Mouse (Mus musculus) CH12.LX (cell line): ENCODE measurements around the gene Pigl.

Source experiments
- CTCF ChIP-seq, 2 experiments: IDR thresholded peaks in 1 of 2; conservative IDR thresholded peaks in 1 of 2; 2 replicates each; pipeline ENCODE4 v1.5.1; 2011 to 2012; ENCODE audit warnings: low read depth in 2 of 2, low read length in 2 of 2, improper control_type of control experiment in 1 of 2, inconsistent platforms in 1 of 2, mild to moderate bottlenecking in 1 of 2, moderate library complexity in 1 of 2
- EP300 ChIP-seq: IDR thresholded peaks from 2 replicates; pipeline ENCODE4 v1.6.1; 2011; ENCODE audit warnings: low read length, improper control_type of control experiment
- JUN ChIP-seq: IDR thresholded peaks from 2 replicates; pipeline ENCODE4 v1.6.1; 2011; ENCODE audit warnings: low read depth, mild to moderate bottlenecking, low read length, improper control_type of control experiment, moderate library complexity; ENCODE audit not compliant: insufficient read depth
- MAX ChIP-seq: IDR thresholded peaks from 2 replicates; pipeline ENCODE4 v1.6.1; 2011; ENCODE audit warnings: low read length, improper control_type of control experiment
- MEF2A ChIP-seq: IDR thresholded peaks from 2 replicates; pipeline ENCODE4 v1.6.1; 2014; ENCODE audit warnings: low read depth, mild to moderate bottlenecking, inconsistent platforms, low read length, improper control_type of control experiment, borderline replicate concordance
- NELFE ChIP-seq: IDR thresholded peaks from 2 replicates; pipeline ENCODE4 v1.6.1; 2011; ENCODE audit warnings: low read depth, low read length, improper control_type of control experiment
- NRF1 ChIP-seq: IDR thresholded peaks from 2 replicates; pipeline ENCODE4 v1.6.1; 2014; ENCODE audit warnings: low read depth, mild to moderate bottlenecking, inconsistent platforms, low read length, improper control_type of control experiment, moderate library complexity
- POLR2A ChIP-seq: IDR thresholded peaks from 2 replicates; pipeline ENCODE4 v1.6.1; 2011; ENCODE audit warnings: low read depth, mild to moderate bottlenecking, improper control_type of control experiment, low read length
- TCF12 ChIP-seq: IDR thresholded peaks from 2 replicates; pipeline ENCODE4 v1.6.1; 2014; ENCODE audit warnings: low read depth, mild to moderate bottlenecking, inconsistent platforms, low read length, improper control_type of control experiment
- ZC3H11A ChIP-seq: IDR thresholded peaks from 2 replicates; pipeline ENCODE4 v1.6.1; 2012; ENCODE audit warnings: low read depth, mild to moderate bottlenecking, inconsistent platforms, low read length, improper control_type of control experiment

DNA sequence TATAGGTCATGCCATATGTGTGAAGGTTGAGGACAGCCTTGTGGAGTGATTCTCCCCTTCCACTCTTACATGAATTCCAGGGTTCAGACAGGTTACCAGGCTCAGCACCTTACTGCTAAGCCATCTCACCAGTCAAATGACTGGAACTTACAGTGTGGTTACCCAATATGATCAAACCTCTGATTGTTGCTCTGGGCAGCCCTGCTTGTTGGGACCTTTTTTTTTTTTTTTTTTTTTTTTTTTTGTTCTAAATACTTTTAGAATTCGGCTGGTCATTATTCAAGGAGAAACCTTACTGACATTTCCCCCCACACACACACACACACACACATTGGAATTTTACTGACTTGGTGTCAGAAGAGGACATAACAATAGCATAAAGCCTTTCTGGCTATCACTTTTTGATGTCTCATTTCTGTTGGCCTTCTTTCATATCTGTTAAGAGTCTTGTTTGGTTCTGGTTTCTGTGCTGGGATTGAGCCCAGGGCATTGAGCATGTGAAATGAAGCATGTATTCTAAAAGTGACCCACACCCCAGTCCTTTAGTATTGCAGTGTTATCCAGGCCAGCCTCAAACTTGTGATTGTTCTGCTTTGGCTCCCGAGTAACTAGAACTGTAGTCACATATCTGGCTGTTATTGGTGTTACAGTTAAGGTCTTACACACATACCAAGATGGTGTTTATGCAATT lies 5.1 kb downstream of the Pigl start:
- TF ChIP-seq CTCF (conservative IDR thresholded peaks at IDR 0.05 in 1 of 2, IDR thresholded peaks at IDR 0.05 in 1 of 2; ENCODE audit: low read depth in 2 of 2, low read length in 2 of 2) (no peak), MAX (no peak), EP300 (no peak), TCF12 (no peak), POLR2A (no peak), ZC3H11A (no peak), NELFE (no peak), JUN (no peak), NRF1 (no peak), MEF2A (no peak)
